Mouse (Mus musculus) lung, embryonic 16.5 days (tissue): ENCODE data around the gene Ripor2. TPM values are rescaled to one million over a fixed set of nuclear protein-coding genes. Genes with fewer than 3 reads are reported as not detected.

ENCODE experiments used
- ATAC-seq: fragments of 200-750 bp; cut with Nextera tagmentation; 2 replicates; pipeline ENCODE4 v1.8.0; 2017; ENCODE audit warnings: low read depth, mild to moderate bottlenecking, moderate library complexity
- H3K27ac ChIP-seq: fragments of 300-500 bp; sonication (generic); 2 replicates; pipeline ENCODE4 v1.5.1; 2014; ENCODE audit warnings: mild to moderate bottlenecking, control low read depth, low read length
- H3K27me3 ChIP-seq: fragments of 300-500 bp; sonication (generic); 2 replicates; pipeline ENCODE4 v1.6.1; 2014; ENCODE audit warnings: low read depth, low read length, mixed read lengths; ENCODE audit not compliant: control insufficient read depth, insufficient read depth
- H3K36me3 ChIP-seq: fragments of 300-500 bp; sonication (generic); 2 replicates; pipeline ENCODE4 v1.6.1; 2014; ENCODE audit warnings: low read length; ENCODE audit not compliant: control insufficient read depth, insufficient read depth
- H3K4me1 ChIP-seq: fragments of 300-500 bp; sonication (generic); replicated peaks from 2 replicates; pipeline ENCODE4 v1.6.1; 2014; ENCODE audit warnings: low read length, mixed read lengths; ENCODE audit not compliant: control insufficient read depth, insufficient read depth
- H3K4me2 ChIP-seq: fragments of 300-500 bp; sonication (generic); 2 replicates; pipeline ENCODE4 v1.6.1; 2014; ENCODE audit warnings: low read depth, low read length, control low read depth
- H3K4me3 ChIP-seq: fragments of 300-500 bp; sonication (generic); 2 replicates; pipeline ENCODE4 v1.5.1; 2014; ENCODE audit warnings: mild to moderate bottlenecking, low read length, control low read depth
- H3K9ac ChIP-seq: fragments of 300-500 bp; sonication (generic); 2 replicates; pipeline ENCODE4 v1.6.1; 2014; ENCODE audit warnings: low read length, control low read depth
- H3K9me3 ChIP-seq: fragments of 300-500 bp; sonication (generic); 2 replicates; pipeline ENCODE4 v1.6.1; 2016; ENCODE audit warnings: low read length; ENCODE audit not compliant: control insufficient read depth
- WGBS: fragments of 180-500 bp; shearing (Covaris S2); extraction: QIAGEN DNeasy Blood & Tissue Kit; methylation state at CpG from one replicate; pipeline ENCODE4 v1.1.7; 2014; 5-methylcytosine and 5-hydroxymethylcytosine counted together
- polyA plus RNA-seq: library from polyadenylated mRNA; unstranded; fragments of >200 nt; fragmentation: Nextera tagmentation; extraction: Ambion mirVana; gene quantifications from 2 replicates; pipeline ENCODE4 v1.2.1, GENCODE M21; 2015

Ripor2 gene
- polyA plus RNA-seq, 1 experiment from 2014 or later = 4.3 TPM

DNA sequence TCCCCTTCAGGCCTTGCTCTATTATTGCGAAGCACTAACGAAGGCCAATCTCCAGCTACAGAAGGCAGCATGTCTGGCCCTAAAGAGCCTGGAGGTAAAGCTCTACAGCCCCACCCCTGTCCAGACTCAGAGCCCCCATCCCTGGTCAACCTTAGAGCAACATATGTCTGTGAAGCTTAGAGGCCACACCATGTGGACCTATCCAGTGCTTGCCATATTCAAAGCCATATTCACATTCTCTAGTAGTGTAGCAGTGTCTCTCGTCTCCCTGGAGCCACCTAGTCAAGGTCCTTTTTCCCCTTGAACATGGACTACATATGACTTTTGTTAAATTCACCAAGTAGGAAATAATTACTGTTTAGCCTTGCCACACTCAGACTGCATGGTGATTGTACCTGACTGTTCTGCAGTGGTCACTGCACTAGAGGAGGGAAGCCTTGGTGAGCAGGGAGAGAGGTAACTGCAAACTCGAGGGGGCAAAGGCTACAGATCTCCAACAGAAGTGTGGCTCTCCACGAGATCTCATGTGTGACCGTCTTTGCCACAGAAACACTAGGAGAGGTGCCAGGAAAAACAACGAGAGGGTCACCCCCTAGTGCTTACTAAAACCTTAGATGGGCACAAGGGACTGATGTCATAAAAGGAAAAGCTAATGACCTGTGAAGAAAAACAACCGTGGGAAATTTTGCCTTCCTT, 141.9 kb downstream of the Ripor2 start:
- no peak overlapping the region for H3K4me3 ChIP-seq
- ATAC-seq = no peak
- no peaks in the 10 kb centered on the region for H3K36me3 ChIP-seq
- H3K4me1 ChIP-seq = no peaks in the 10 kb centered on the region
- H3K27me3 ChIP-seq = no peaks in the 10 kb centered on the region
- H3K9me3 ChIP-seq = no peaks in the 10 kb centered on the region
- no peak overlapping the region for H3K9ac ChIP-seq
- H3K27ac ChIP-seq = no peak overlapping the region
- no peak overlapping the region for H3K4me2 ChIP-seq
- 59% methylated on average over 8 of the region's 8 CpGs for WGBS

DNA sequence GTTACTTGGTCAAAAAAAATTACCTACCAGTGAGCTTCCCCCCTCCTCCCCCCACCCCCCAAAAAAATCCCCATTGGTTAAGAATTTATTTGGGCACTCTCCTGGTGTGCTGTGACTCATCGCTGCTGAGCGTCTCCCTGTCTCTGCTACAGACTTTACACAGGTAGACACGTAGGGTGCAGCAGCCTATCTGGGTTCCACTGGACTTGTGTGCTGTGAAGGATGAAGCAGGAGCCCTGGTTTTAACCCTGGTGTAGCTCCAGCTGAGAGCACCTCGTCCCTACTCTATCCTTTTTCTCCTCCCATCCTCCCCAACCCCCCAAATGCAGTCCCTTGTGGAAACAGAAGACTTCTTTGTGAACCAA, 142.4 kb downstream of the Ripor2 start:
- Histone ChIP-seq H3K36me3 (no peaks in the 10 kb centered on the region), H3K4me3 (no peak overlapping the region), H3K4me2 (no peak overlapping the region), H3K4me1 (no peaks in the 10 kb centered on the region), H3K27ac (no peak overlapping the region), H3K9me3 (no peaks in the 10 kb centered on the region), H3K27me3 (no peaks in the 10 kb centered on the region), H3K9ac (no peak overlapping the region)
- 47% methylated on average over 4 of the region's 4 CpGs for WGBS
- no peak for ATAC-seq

GRCm38 (mm10) chr13:24729128-24729527, 147.1 kb downstream of the Ripor2 start:
- H3K4me1 ChIP-seq = no peaks in the 10 kb centered on the region
- no peak overlapping the region for H3K4me3 ChIP-seq
- H3K27me3 ChIP-seq = no peaks in the 10 kb centered on the region
- H3K4me2 ChIP-seq = no peak overlapping the region
- 85% methylated on average over 5 of the region's 5 CpGs for WGBS
- H3K9me3 ChIP-seq = no peaks in the 10 kb centered on the region
- no peak for ATAC-seq
- H3K9ac ChIP-seq = no peak overlapping the region
- no peaks in the 10 kb centered on the region for H3K36me3 ChIP-seq
- H3K27ac ChIP-seq = no peak overlapping the region

DNA sequence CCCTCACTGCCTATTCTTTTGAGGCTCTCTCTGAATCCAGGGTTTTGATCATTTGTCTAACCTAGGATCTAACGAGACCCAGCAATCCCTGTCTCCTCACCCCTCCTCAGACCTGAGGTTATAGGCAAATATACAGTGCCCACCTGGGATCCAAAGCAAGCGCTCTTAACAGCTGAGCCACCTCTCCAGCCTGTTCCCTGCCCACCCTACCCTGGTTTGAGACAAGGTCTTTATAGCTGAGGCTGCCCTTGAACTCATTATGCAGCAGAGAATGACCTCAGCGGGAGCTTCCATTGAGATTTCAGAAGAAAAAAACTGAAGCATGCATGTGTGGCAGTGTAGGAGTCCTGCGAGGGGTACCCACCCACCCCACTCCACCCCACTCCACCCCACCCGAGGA, 152.5 kb downstream of the Ripor2 start:
- H3K4me2 ChIP-seq = no peak overlapping the region
- H3K9me3 ChIP-seq = no peaks in the 10 kb centered on the region
- WGBS = 70% methylated on average over 5 of the region's 5 CpGs
- H3K4me1 ChIP-seq = no peaks in the 10 kb centered on the region
- ATAC-seq = no peak
- H3K9ac ChIP-seq = no peak overlapping the region
- no peak overlapping the region for H3K27ac ChIP-seq
- no peaks in the 10 kb centered on the region for H3K27me3 ChIP-seq
- H3K4me3 ChIP-seq = no peak overlapping the region
- H3K36me3 ChIP-seq = no peaks in the 10 kb centered on the region

DNA sequence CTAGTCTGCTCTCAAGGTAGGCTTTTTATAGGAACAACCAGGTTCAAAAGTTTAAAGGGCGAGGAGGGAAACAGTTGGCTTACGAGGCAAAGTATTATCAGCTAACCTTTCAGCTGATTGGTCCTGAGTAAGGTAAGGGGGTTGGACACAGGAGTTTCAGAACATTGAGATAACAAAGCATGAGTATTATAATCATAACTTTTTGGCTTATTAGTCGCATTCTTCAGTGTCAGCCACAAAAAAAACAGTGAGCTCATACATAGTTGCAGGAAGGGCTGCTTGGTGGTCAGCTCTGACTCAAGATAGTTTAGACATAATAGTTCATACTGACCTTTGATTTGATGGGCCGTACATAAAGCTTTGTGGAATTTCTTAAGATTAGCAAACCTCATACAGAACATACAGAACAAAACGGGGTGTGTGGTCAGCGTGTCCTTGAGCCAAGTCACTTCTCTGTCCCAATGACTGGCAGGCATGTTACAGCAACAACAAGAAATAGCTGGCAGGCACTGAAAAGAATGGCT, 153.7 kb downstream of the Ripor2 start:
- Histone ChIP-seq H3K4me3 (no peak overlapping the region), H3K4me1 (no peaks in the 10 kb centered on the region), H3K27ac (no peak overlapping the region), H3K4me2 (no peak overlapping the region), H3K27me3 (no peaks in the 10 kb centered on the region), H3K9ac (no peak overlapping the region), H3K9me3 (no peaks in the 10 kb centered on the region), H3K36me3 (no peaks in the 10 kb centered on the region)
- WGBS = 52% methylated on average over 6 of the region's 6 CpGs
- ATAC-seq = peak; percentile 28; the same call in 1 of the 2 replicates

DNA sequence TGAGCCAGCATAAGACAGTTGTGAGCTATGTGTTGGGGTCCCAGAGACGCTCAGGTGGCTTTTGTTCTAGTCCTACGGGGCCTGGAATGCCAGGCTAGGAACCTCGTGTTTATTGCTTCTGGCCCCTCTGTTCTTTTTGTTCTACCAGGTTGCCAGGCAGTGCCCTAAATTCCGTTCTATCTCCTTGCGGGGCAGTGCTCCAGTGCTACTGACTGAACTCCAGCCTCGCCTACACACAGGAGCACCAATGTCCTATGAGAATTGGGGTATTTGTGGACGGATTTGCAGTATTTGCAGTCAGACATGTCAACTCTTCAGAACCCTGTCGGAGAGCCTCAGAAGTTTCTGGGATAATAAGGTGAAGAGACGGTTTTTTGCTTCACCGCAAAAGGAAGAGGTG, 159.0 kb downstream of the Ripor2 start, which contains the start of gene Armh2:
Gene Armh2 (plus strand): TSS at position 205 of the 400 bp plus-strand sequence.
- Histone ChIP-seq H3K36me3 (no peaks in the 10 kb centered on the region), H3K27me3 (no peaks in the 10 kb centered on the region), H3K4me2 (no peak within 1 kb of the TSS), H3K4me3 (no peak within 1 kb of the TSS), H3K9me3 (no peaks in the 10 kb centered on the region), H3K9ac (no peak within 1 kb of the TSS), H3K27ac (no peak within 1 kb of the TSS), H3K4me1 (no peaks in the 10 kb centered on the region)
- ATAC-seq = no peak
- 83% methylated on average over 10 of the region's 10 CpGs for WGBS

DNA sequence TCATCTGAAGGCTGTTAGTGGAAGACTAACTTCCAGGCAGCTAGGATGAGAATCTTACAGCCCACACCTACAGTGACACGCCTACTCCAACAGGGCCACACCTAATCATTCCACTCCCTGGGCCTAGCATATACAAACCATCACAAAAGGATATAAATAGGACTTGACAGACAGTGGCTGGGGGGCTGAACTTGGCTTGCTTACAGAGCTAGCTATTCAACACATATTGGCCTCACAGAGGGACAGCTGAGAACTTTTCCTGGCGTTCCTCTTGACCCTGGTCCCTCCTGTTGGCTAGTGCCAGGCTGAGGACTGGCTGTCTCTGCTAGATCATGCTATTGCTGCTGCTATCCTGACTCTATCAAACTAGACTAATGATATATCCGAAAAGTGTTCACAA, 165.8 kb downstream of the Ripor2 start:
- Histone ChIP-seq H3K4me1 (no peaks in the 10 kb centered on the region), H3K9me3 (no peaks in the 10 kb centered on the region), H3K9ac (no peak overlapping the region), H3K4me3 (no peak overlapping the region), H3K4me2 (no peak overlapping the region), H3K27me3 (no peaks in the 10 kb centered on the region), H3K27ac (no peak overlapping the region), H3K36me3 (peaks cover 9% of the 10 kb centered on the region)
- 64% methylated on average over 3 of the region's 3 CpGs for WGBS
- ATAC-seq = peak; percentile 54; the same call in 1 of the 2 replicates

GRCm38 (mm10) chr13:24750807-24751206, 168.8 kb downstream of the Ripor2 start:
- Histone ChIP-seq H3K9me3 (no peaks in the 10 kb centered on the region), H3K27me3 (no peaks in the 10 kb centered on the region), H3K27ac (no peak overlapping the region), H3K4me3 (no peak overlapping the region), H3K36me3 (peaks cover 28% of the 10 kb centered on the region), H3K4me1 (no peaks in the 10 kb centered on the region), H3K4me2 (no peak overlapping the region), H3K9ac (no peak overlapping the region)
- 91% methylated on average over 8 of the region's 8 CpGs for WGBS
- ATAC-seq = no peak

- H3K4me2 ChIP-seq = no peak overlapping the region
- H3K36me3 ChIP-seq = peaks cover 33% of the 10 kb centered on the region
- no peaks in the 10 kb centered on the region for H3K27me3 ChIP-seq
- no peak overlapping the region for H3K4me3 ChIP-seq
- no peak overlapping the region for H3K27ac ChIP-seq
- H3K4me1 ChIP-seq = no peaks in the 10 kb centered on the region
- H3K9ac ChIP-seq = no peak overlapping the region
- H3K9me3 ChIP-seq = no peaks in the 10 kb centered on the region
- WGBS = 80% methylated on average over 8 of the region's 8 CpGs
- no peak for ATAC-seq
Measured at GRCm38 (mm10) chr13:24751396-24751795, 169.4 kb downstream of the Ripor2 start.
